Mouse (Mus musculus): ENCODE measurements around the gene Tbl3.
"Not testable (repeated sequence)": the region's sequence is repeated elsewhere in the genome, so short reads cannot be mapped to it uniquely, and the experiment has no call there.

Gene Tbl3

DNA sequence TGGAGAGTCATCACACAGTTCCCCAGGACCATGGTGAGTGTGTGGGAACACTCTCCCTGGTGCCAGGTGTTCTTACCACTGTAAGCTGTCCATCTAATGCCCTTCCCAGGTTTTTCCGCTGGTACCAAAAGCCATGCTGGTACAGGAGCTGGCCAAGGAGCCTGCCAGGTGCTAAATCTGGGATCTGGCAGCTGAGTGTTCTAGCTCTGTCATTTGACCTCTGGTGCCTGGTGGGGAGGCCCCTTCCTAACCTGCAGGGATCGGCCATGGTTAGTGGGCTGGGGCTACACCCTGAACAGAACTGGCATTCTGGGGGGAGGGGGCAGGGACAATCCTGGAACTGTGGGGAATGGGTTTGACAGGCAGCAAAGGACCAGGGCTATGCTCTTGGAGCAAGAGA, 20.2 kb upstream of the Tbl3 start, which contains the start of gene Rpl3l:
Rpl3l (plus strand) TSS at position 203 of the 400 bp plus-strand sequence.
- DNase-seq (ENCODE audit: low spot score in 2 of 2) = no peak

GRCm38 (mm10) chr17:24725637-24726390, 18.4 kb upstream of the Tbl3 start:
- DNase-seq (ENCODE audit: low spot score in 2 of 2) = no peak

GRCm38 (mm10) chr17:24724184-24724583, 16.7 kb upstream of the Tbl3 start, which contains the start of gene Ndufb10:
Ndufb10 (minus strand) TSS chr17:24724478.
- peak; percentile 94 to 96 for DNase-seq (ENCODE audit: low spot score in 2 of 2)

DNA sequence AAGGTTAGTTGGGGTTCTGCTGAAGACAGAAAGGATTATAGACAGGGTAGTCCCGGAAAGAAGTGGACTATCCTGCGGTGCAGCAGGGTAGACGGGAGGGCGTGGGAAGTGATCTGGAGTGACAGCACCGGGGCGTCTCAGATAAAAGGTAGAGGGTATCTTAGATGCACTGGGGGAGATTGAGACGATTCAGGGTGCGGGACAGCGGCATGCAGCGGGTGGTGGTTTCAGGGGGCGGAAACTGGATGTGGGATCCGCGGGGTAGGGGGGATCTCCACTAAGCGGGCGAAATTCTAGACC, 16.4 kb upstream of the Tbl3 start:
- no peak for DNase-seq (ENCODE audit: low spot score in 2 of 2)

DNA sequence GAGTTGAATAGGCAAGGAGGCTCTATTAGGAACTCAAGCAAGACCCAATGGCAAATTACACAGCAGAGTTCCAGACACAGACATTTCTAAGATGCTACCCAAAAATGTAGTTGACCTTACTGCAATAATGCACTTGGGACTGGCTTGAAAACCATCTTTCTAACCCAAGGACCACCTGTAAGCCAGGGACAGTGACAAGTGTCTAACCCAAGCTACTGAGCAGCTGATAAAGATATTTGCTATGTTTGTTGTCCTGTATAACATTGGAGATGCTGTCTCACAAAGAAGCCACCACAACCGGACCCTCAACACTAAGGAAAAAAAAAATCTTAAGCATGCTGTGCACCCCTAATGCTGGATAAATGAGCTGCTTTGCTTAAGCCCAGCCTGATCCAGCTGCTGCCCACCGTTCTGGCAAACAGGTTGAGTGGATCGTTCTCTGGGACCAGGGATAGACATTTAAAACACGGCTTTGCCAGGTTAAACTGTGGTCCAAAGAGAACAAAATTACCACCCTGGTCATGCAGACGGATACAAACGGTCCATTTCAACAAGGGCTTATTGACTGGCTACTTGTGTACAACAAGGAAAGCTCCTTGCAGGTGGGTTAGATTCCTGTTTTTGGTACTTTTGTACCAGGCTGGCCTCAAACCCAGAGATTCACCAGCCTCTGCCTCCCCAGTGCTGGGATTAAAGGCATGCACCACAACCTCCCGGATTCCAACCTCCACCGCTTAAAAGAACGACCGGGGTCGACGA, 15.8 kb upstream of the Tbl3 start:
- DNase-seq (ENCODE audit: low spot score in 2 of 2) = no peak

GRCm38 (mm10) chr17:24722220-24722924, 14.9 kb upstream of the Tbl3 start:
- DNase-seq (ENCODE audit: low spot score in 2 of 2) = no peak

DNA sequence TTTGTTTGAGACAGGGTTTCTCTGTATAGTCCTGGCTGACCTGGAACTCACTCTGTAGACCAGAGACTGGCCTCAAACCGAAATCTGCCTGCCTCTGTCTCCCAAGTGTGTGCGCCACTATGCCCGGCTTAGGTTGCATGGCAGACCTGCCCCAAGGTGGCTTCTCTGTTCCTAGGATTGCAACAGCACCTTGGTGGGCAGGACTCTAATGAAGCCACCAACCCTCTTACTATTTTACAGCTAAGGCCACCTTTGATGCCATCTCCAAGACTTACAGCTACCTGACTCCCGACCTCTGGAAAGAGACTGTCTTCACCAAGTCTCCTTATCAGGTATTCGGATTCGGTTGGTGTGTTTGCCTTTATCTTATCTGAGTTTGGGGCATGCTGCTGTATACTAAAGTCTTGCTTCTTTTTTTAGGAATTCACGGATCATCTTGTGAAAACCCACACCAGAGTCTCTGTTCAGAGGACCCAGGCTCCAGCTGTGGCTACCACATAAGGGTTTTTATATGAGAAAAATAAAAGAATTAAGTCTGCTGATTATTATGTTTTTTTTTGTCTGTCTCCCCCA, 14.0 kb upstream of the Tbl3 start:
- DNase-seq (ENCODE audit: low spot score in 2 of 2) = not testable (repeated sequence)

GRCm38 (mm10) chr17:24720616-24721015, 13.2 kb upstream of the Tbl3 start:
- DNase-seq (ENCODE audit: low spot score in 2 of 2) = not testable (repeated sequence)

DNA sequence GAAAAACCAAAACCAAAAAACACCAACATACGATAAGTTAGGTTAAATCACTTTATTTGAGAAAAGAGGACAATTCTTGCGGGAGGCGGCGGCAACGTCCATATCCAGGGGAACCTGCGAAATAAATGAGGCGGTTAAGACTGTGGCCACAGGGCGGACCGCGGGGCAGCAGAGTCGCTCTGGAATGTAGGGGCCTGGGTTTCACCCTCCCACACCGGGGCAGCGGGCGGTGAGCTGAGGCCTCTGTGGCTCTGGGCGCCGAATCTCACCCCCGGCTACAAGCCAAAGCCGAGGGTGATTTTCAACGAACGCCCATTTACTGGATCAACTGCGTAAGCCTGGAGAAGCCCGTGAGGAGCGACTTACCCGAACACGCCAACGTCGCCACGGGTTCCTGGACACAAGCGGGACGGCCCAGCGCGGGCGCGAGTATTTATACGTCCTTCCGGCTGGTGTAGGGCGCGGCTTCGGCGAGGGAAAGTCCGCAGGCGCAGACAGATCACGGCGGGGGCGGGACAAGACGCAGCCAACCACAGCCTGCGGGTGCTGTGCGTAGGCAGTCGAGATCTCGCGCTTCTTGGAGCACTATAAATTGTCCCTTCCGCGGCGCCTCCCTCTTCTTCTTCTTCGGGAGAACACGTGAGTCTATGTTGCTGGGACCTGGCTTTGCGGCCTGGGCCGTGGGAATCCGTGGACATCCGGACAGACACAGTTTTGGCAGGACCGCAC, 12.2 kb upstream of the Tbl3 start:
- peak; percentile 96 to 98 for DNase-seq (ENCODE audit: low spot score in 2 of 2)

DNA sequence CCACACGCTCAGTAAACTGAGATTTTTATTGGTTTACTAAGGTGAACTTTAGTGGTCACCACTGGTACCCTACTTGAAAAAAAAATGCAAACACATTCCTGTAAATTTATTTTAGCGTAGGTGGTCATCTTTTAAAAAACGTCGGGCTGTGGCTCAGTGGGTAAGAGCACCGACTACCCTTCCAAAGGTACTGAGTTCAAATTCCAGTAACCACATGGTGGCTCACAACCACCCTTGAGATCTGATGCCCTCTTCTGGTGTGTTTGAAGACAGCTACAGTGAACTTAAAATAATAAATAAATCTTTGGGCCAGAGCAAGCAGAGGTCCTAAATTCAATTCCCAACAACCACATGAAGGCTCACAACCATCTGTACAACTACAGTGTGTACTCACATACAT, 11.5 kb upstream of the Tbl3 start:
- DNase-seq (ENCODE audit: low spot score in 2 of 2) = not testable (repeated sequence)

DNA sequence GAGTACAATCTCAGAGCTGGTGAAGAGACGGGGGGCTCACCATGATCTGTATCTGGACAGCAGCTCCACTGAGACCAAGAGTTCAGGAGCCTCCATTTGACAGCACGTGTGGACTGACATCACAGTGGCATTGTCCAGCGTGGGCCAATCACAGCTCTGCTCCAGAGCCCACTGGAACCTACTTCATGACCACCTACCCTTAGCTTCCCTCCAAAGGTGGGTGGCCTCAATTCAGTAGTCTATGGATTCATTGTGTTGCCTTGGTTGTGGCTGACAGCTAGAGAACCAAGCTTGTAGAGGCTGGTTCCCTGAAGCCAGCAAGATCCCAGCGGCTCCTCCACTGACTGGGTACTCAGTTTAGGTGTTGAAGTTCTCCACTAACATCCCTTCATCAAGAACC, 10.5 kb upstream of the Tbl3 start, which contains the start of the genes Rnf151 and Rps2:
Rnf151 (minus strand) TSS at position 121 of the 400 bp plus-strand sequence.
Rps2 (plus strand) TSS at position 174 of the 400 bp plus-strand sequence.
- no peak for DNase-seq (ENCODE audit: low spot score in 2 of 2)

DNA sequence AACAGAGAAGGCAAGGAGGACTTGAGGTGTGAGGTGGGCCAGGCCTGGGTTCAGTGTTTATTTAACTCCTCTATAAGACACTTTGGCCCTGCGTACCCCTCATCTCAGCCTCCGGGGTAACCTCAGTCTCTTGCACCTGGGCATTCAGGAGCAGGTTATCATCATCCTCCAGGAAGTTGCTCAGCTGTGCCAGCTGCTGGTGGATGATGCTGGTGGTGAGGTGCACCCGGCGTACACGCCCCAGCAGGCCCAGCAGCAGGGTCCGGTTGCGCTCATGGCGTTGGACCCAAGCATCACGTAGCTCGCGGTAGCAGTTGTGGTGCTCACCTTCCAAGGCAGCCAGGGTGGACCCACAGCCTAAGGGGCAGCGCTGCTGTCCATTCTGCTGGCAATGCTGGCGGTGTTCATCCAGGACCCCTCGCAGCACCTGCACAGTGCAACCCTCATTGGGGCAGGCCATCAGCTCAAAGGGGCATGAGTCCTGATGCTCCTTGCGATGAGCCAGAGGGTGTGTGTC, 8.8 kb upstream of the Tbl3 start:
- DNase-seq (ENCODE audit: low spot score in 2 of 2) = no peak

GRCm38 (mm10) chr17:24715556-24715955, 8.1 kb upstream of the Tbl3 start:
- no peak for DNase-seq (ENCODE audit: low spot score in 2 of 2)

DNA sequence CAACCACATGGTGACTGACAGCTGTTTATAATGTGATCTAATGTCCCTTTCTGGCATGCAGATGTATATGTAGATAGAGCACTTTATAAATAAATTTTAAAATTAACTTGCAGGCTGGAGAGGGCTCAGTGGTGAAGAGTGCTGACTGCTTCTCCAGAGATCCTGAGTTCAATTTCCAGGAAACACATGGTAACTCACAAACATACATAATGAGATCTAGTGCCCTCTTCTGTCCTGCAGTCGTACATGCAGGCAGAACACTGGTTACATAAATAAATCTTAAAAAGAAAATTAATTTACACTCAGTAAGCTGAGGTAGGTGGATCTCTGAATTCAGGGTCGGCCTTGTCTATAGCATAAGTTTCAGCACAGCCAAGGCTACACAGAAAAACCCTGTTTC, 1.2 kb upstream of the Tbl3 start:
- no peak for DNase-seq (ENCODE audit: low spot score in 2 of 2)

DNA sequence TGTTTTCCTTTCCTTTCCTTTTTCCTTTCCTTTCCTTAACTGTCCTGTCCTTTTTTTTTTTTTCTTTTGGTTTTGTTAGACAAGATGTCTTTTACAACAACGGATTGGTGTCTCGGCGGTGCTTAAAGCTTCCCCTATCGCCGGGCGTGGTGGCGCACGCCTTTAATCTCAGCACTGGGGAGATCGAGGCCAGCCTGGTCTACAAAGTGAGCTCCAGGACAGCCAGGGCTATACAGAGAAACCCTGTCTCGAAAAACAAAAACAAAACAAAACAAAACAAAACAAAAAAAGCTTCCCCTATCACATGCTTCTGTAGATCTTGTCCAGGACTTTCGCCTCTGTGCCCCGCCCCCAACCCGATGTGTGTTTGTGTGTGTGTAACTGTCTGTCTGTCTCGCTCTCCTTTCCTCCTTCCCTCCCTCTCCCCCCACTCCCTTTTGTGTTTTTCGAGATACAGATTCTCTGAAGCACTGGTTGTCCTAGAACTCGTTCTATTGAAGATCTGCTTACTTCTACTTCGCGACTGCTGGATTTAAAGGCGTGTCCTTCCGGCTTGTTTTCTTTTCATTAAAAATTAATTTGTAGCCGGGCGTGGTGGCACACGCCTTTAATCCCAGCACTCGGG, 453 bp upstream of the Tbl3 start:
- DNase-seq (ENCODE audit: low spot score in 2 of 2) = no peak

GRCm38 (mm10) chr17:24705821-24706220, 1.6 kb downstream of the Tbl3 start:
- no peak for DNase-seq (ENCODE audit: low spot score in 2 of 2)

GRCm38 (mm10) chr17:24701251-24701650, 6.2 kb downstream of the Tbl3 start:
- DNase-seq (ENCODE audit: low spot score in 2 of 2) = no peak

- no peak for DNase-seq (ENCODE audit: low spot score in 2 of 2)
These were observed 8.0 kb downstream of the Tbl3 start for GRCm38 (mm10) chr17:24699473-24699872.

- no peak for DNase-seq (ENCODE audit: low spot score in 2 of 2)
These were observed 8.7 kb downstream of the Tbl3 start for GRCm38 (mm10) chr17:24698715-24699114.

GRCm38 (mm10) chr17:24697985-24698384, 9.5 kb downstream of the Tbl3 start:
- DNase-seq (ENCODE audit: low spot score in 2 of 2) = no peak
